Mouse (Mus musculus): ENCODE results near the gene Tspan15. TPM values are rescaled to one million over a fixed set of nuclear protein-coding genes. Genes with fewer than 3 reads are reported as not detected.

Gene Tspan15
- 18.6 and 18.8 TPM in 2 replicates for polyA plus RNA-seq (2016; fragmentation: Nextera tagmentation; extraction: Ambion mirVana)

DNA sequence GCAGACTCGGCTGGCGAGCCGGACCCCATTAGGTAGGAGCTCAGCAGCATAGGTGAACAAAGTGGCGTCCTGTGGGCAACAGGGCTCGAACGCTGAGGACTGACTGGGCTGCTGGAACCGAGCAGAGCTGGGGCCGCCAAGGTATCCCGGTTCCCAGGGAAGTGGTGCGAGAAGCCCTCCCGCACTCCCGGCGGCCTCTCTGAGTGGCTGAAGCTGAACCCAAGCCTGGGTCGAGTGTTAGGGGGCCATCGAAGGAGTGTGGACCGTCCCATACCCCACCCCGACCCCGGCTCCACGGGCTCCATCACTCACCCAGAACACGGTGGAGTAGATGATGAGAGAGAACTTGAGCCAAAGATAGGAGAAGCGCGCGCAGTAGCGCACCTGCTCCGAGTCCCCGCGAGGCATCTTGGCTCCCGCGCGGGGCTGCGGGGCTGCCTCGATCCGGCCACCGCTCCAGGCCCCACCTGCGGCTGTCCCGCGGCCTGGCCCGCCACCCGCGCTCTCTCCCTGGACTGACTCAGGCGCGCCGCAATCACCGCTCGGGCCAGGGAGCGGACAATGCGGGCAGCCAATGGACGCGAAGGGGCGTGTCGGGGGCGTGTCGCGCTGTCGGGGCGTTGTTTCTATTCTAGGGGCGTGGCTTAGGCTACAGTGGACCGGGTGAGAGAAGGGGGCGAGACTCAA lies at the start of gene Tspan15:
TSS of gene Tspan15 (minus strand) at position 544 of the 687 bp plus-strand sequence.
- Histone ChIP-seq H3K4me1 (replicated peaks) (peaks cover 23% of the 10 kb centered on the region), H3K9me3 (no peaks in the 10 kb centered on the region), H3K27me3 (ENCODE audit: insufficient read depth, poor library complexity, severe bottlenecking) (peaks cover 33% of the 10 kb centered on the region), H3K36me3 (no peaks in the 10 kb centered on the region), H3K27ac (peak within 1 kb of the TSS; percentile 87), H3K4me3 (peak within 1 kb of the TSS; percentile 74)
- under 1% methylated on average over 59 of the region's 59 CpGs for WGBS
- peak; percentile 97 for DNase-seq (ENCODE audit: low spot score)

DNA sequence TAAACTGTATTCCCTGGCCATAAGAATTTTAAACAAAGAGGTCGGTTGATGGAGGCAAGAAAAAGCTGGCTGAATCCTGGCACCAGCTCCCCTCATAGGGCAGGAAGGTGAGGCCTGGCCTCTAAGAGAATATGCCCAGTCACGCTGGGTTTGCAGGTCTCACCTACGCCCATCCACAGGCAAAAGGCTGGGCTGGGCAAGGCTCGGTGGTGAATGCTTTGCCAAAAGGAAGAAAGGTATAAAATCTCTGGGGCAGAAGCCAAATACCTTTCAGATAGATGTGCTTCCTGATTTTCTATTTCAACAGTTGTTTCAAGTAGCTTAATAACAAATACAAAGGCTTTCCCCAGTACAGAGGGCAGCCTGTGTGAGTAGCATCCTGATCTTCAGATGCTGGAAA lies 48.6 kb upstream of the Tspan15 start:
- no peaks in the 10 kb centered on the region for H3K27me3 ChIP-seq (ENCODE audit: insufficient read depth, poor library complexity, severe bottlenecking)
- H3K4me1 ChIP-seq (replicated peaks) = 0 out of 2 replicates have a peak, but pooled peaks cover 4% of the 10 kb centered on the region
- no peaks in the 10 kb centered on the region for H3K9me3 ChIP-seq
- H3K27ac ChIP-seq = no peak overlapping the region
- H3K4me3 ChIP-seq = no peak overlapping the region
- 87% methylated on average over 4 of the region's 4 CpGs for WGBS
- peaks cover 38% of the 10 kb centered on the region for H3K36me3 ChIP-seq
- no peak for DNase-seq (ENCODE audit: low spot score)

DNA sequence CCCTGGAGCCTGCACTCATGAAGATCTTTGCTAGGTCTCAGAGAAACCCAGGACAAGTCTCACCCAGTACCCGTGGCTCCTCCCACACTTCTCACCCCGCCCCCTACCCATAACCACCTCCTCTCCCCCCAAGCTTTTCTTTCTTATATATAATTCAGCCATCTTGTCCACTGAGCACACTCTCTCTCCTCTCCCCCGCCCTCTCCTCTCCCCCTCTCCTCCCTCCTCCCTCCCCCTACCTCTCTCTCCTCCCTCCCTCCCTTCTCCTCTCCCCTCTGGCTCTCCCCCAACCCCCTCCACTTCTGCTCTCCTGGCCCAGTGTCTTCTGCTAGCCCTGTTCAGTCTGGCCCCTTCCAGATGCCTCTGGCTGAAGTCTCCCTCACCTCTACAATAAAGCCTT lies 48.0 kb upstream of the Tspan15 start:
- Histone ChIP-seq H3K36me3 (peaks cover 38% of the 10 kb centered on the region), H3K4me3 (no peak overlapping the region), H3K9me3 (no peaks in the 10 kb centered on the region), H3K4me1 (replicated peaks) (0 out of 2 replicates have a peak, but pooled peaks cover 4% of the 10 kb centered on the region), H3K27ac (no peak overlapping the region), H3K27me3 (ENCODE audit: insufficient read depth, poor library complexity, severe bottlenecking) (no peaks in the 10 kb centered on the region)
- DNase-seq (ENCODE audit: low spot score) = no peak
- WGBS = 71% methylated on average over 3 of the region's 3 CpGs

DNA sequence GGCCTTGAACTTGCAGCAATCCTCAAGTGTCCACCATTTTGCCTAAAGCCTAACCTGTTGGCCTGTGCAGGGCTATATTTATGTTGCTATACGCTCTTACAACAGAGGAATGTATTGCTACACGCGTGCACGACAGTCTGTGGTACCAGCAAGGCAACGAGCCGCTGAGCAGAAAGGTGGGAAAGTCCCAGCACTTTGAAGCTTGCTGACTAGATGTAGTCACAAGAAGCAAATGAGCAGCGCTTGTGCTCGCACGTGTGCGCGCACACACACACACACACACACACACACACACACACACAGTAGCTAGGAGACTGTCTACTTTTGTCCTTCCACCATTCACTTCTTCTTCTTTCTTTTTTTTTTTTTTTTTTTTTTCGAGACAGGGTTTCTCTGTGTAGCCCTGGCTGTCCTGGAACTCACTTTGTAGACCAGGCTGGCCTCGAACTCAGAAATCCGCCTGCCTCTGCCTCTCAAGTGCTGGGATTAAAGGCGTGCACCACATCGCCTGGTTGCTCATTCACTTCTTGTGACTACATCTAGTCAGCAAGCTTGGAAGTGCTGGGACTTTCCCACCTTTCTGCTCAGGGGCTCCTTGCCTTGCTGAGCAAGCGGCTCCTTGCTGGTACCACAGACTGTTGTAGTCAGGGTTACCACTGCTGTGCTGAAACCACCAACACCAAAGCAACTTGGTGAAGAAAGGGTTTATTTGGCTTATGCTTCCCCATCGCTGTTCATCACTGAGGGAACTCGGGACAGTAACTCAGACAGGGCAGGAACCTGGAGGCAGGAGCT lies 46.6 kb upstream of the Tspan15 start:
- no peak for DNase-seq (ENCODE audit: low spot score)
- WGBS = 94% methylated on average over 18 of the region's 19 CpGs
- peaks cover 37% of the 10 kb centered on the region for H3K36me3 ChIP-seq

DNA sequence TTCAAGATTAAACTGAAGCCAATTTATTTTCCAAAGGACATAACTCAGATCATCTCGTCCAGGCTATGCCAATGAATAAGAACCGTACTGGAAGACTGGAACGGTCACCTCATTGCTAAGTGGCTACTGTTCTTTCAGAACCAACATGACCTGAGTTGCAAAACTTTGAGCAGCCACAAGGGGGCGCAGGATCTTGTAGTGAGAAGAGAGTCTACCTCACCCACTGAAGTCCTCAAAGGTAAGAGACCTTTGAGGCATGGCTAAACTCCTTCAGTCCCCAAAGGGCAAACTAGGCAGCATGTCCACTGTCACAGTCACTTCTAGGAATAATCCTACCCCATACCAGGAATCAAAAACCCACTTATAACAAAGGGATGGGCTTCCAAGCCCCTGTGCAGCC lies 44.2 kb upstream of the Tspan15 start:
- no peak overlapping the region for H3K27ac ChIP-seq
- WGBS = 46% methylated on average over 4 of the region's 4 CpGs

More for the DNA sequence above, 46.6 kb upstream of the Tspan15 start:
- Histone ChIP-seq H3K4me3 (no peak overlapping the region), H3K27ac (no peak overlapping the region), H3K27me3 (ENCODE audit: insufficient read depth, poor library complexity, severe bottlenecking) (no peaks in the 10 kb centered on the region), H3K9me3 (no peaks in the 10 kb centered on the region), H3K4me1 (replicated peaks) (no peaks in the 10 kb centered on the region)

DNA sequence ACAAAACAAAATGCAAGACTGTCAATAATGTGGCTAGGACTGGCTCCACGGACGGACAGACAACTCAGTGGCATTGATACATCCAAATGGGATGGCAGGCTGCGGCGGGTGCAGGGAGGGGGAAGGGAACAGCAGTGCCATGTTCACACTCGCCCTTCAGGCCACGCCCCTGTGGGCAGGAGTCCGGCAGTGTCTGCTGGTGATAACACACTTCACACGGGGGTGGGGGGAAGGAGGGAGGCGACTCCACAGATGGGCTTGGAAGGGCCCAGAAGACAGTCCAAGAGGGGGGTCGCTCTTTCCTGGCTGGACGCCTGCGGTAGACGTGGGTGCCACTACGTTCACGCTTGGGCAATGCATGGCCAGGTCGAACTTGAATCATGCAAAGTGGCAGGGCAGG lies 38.2 kb upstream of the Tspan15 start:
- no peaks in the 10 kb centered on the region for H3K9me3 ChIP-seq
- H3K4me1 ChIP-seq (replicated peaks) = no peaks in the 10 kb centered on the region
- H3K27me3 ChIP-seq (ENCODE audit: insufficient read depth, poor library complexity, severe bottlenecking) = no peaks in the 10 kb centered on the region
- H3K36me3 ChIP-seq = peaks cover 33% of the 10 kb centered on the region
- 82% methylated on average over 16 of the region's 16 CpGs for WGBS
- DNase-seq (ENCODE audit: low spot score) = no peak
- H3K27ac ChIP-seq = no peak overlapping the region
- H3K4me3 ChIP-seq = no peak overlapping the region

More for the DNA sequence above, 44.2 kb upstream of the Tspan15 start:
- H3K36me3 ChIP-seq = peaks cover 33% of the 10 kb centered on the region
- H3K9me3 ChIP-seq = no peaks in the 10 kb centered on the region
- no peaks in the 10 kb centered on the region for H3K27me3 ChIP-seq (ENCODE audit: insufficient read depth, poor library complexity, severe bottlenecking)
- DNase-seq (ENCODE audit: low spot score) = peak; percentile 78
- no peak overlapping the region for H3K4me3 ChIP-seq
- no peaks in the 10 kb centered on the region for H3K4me1 ChIP-seq (replicated peaks)

DNA sequence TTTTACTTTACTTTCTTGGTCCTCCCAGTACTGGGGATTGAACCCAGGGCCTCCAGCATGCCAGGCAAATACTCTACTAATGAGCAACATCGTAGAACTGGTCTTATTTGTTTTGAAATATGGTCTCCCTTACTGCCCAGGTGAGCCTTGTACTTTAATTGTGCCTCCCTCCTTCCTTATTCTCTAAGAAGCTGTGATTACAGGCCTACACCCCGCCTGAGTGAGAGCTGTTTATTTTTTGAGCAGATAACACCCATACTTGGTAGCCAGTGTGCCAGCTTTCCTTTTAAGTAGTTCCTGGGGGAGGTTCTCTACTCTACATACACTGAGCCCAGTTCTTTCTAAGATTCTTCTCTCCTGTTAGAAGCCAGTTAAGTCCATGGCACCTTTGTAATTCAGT lies 33.2 kb upstream of the Tspan15 start:
- no peak for DNase-seq (ENCODE audit: low spot score)
- peaks cover 4% of the 10 kb centered on the region for H3K36me3 ChIP-seq
- no peaks in the 10 kb centered on the region for H3K9me3 ChIP-seq
- H3K27me3 ChIP-seq (ENCODE audit: insufficient read depth, poor library complexity, severe bottlenecking) = no peaks in the 10 kb centered on the region
- no peak overlapping the region for H3K27ac ChIP-seq
- 76% methylated on average over 2 of the region's 2 CpGs for WGBS
- H3K4me3 ChIP-seq = no peak overlapping the region
- peaks cover 13% of the 10 kb centered on the region; the same call in 1 of the 2 replicates for H3K4me1 ChIP-seq (replicated peaks)

DNA sequence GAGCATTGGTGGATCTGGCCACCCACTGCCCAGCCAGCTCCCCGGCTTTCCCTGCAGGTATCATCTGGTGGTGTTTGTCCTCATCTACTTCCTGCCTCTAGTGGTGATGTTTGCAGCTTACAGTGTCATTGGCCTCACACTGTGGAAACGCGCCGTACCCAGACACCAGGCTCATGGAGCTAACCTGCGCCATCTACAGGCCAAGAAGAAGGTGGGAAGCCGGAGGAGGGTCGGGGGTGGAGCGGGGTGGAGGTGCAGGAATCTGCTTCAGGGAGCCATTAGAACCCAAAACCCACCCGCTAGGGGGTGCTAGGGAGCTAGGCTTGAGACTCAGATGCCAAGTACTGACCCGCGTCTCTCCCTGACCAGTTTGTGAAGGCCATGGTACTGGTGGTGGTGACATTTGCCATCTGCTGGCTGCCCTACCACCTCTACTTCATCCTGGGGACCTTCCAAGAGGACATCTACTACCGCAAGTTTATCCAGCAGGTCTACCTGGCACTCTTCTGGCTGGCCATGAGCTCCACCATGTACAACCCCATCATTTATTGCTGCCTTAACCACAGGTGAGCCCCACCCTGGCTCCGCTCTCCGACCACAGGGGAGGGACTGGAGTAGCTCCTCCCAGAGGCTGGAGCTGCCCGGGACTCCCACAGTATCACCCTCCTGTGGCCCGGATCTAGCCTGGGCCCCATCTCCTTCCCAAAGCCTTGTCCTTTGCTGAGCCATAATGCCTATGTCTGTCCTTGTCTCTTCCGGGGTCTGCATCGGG lies 30.2 kb upstream of the Tspan15 start:
- Histone ChIP-seq H3K9me3 (no peaks in the 10 kb centered on the region), H3K4me3 (no peak overlapping the region), H3K36me3 (no peaks in the 10 kb centered on the region), H3K27ac (no peak overlapping the region), H3K4me1 (replicated peaks) (peaks cover 13% of the 10 kb centered on the region; the same call in 1 of the 2 replicates), H3K27me3 (ENCODE audit: insufficient read depth, poor library complexity, severe bottlenecking) (no peaks in the 10 kb centered on the region)
- DNase-seq (ENCODE audit: low spot score) = peak; percentile 90
- WGBS = 21% methylated on average over 18 of the region's 18 CpGs

DNA sequence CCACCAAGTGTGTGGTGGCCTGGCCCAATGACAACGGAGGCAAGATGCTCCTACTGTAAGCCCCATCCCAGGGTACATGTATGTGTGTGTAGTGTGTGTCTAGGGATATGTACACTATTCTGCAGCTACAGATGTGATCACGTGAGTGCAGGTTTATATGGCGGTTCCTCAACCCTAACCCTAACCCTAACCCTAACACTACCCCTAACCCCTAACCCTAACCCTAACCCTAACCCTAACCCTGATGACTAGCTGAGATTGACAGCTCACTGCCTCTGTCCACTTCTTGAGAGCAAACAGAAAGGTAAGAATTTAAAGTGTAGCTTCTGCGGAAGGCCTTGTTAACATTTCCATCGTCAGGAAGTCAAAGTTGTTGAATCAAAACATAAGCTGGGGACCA lies 27.2 kb upstream of the Tspan15 start:
- no peak overlapping the region for H3K4me3 ChIP-seq
- no peaks in the 10 kb centered on the region for H3K27me3 ChIP-seq (ENCODE audit: insufficient read depth, poor library complexity, severe bottlenecking)
- 88% methylated on average over 5 of the region's 5 CpGs for WGBS
- no peak overlapping the region for H3K27ac ChIP-seq
- no peaks in the 10 kb centered on the region for H3K36me3 ChIP-seq
- peaks cover 13% of the 10 kb centered on the region; the same call in 1 of the 2 replicates for H3K4me1 ChIP-seq (replicated peaks)
- DNase-seq (ENCODE audit: low spot score) = no peak
- H3K9me3 ChIP-seq = no peaks in the 10 kb centered on the region

DNA sequence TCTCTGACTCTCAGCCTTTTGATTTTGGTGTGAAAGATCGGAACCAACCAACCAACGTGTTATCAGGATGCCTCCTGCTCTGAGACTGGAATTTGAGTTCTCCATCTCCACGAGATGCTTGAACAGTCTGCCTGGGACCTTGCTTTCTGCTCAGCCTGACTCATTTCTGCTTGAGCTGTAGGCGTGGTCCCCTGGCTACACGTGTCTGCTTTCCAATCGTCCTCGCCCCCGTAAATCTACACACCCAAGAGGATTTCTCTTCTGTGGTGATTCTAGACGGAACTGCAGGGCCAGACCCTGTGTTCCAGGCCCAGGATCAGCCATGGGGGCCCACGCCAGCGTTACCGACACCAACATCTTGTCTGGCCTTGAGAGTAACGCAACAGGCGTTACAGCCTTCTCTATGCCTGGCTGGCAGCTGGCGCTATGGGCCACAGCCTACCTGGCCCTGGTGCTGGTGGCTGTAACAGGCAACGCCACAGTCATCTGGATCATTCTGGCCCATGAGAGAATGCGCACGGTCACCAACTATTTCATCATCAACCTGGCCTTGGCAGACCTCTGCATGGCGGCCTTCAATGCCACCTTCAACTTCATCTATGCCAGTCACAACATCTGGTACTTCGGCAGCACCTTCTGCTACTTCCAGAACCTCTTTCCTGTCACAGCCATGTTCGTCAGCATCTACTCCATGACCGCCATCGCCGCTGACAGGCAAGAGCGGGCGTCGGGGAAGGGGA lies 21.6 kb upstream of the Tspan15 start:
- DNase-seq (ENCODE audit: low spot score) = no peak
- Histone ChIP-seq H3K27ac (no peak overlapping the region; the same call in 1 of the 2 replicates), H3K4me1 (replicated peaks) (no peaks in the 10 kb centered on the region; the same call in 1 of the 2 replicates), H3K4me3 (no peak overlapping the region), H3K9me3 (no peaks in the 10 kb centered on the region), H3K36me3 (no peaks in the 10 kb centered on the region), H3K27me3 (ENCODE audit: insufficient read depth, poor library complexity, severe bottlenecking) (peaks cover 9% of the 10 kb centered on the region)
- 90% methylated on average over 27 of the region's 27 CpGs for WGBS

DNA sequence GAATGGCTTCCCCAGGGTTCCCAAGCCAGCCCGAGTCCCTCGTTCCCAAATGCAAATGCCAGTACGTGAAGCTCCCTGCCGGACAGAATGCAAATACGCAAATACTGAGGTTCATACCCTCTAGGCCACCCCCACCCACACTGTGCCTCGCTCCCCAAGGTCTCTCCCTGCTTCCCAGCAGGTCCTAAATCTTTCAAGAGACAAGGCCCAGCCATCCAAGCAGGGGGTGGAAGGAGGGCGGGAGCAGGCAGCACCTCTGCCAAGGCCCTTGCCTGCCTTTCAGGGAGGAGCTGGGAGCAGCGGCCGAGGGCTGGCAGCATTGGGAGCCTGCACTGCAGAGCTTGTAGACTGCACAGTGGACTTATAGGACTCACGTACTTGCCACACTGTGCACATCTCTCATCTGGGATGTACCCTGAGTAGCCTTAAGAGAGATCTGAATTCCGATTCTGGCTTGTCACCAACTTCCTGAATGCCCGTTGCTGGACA lies 21.0 kb upstream of the Tspan15 start, which contains the start of gene Tacr2:
TSS of gene Tacr2 (plus strand) at position 439 of the 489 bp plus-strand sequence.
- H3K9me3 ChIP-seq = no peaks in the 10 kb centered on the region
- H3K36me3 ChIP-seq = no peaks in the 10 kb centered on the region
- H3K27ac ChIP-seq = no peak within 1 kb of the TSS; the same call in 1 of the 2 replicates
- peaks cover 2% of the 10 kb centered on the region; the same call in 1 of the 2 replicates for H3K4me1 ChIP-seq (replicated peaks)
- H3K4me3 ChIP-seq = no peak within 1 kb of the TSS
- 47% methylated on average over 12 of the region's 12 CpGs for WGBS
- H3K27me3 ChIP-seq (ENCODE audit: insufficient read depth, poor library complexity, severe bottlenecking) = peaks cover 9% of the 10 kb centered on the region
- DNase-seq (ENCODE audit: low spot score) = no peak

DNA sequence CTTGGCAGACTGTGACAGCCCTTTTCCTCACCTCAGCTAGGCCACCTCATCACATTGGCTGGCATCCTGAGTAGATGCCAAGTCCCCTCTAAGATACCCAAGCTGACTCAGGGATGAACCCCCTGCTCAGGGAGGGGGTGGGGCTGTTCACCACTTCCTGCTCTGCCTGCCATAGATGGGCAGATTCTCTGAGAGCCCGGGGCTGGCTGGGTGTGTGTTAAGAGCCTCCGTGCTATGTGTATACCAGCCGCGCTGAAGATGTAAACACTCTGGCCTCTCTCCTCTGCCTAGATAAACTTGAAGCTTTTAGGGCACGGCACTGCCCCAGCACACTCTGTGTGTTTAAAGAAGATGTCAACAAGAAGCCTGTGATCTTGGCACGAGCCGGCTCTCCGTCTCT lies 16.8 kb upstream of the Tspan15 start:
- Histone ChIP-seq H3K9me3 (no peaks in the 10 kb centered on the region), H3K27ac (no peak overlapping the region), H3K4me3 (no peak overlapping the region), H3K36me3 (no peaks in the 10 kb centered on the region), H3K27me3 (ENCODE audit: insufficient read depth, poor library complexity, severe bottlenecking) (peaks cover 5% of the 10 kb centered on the region), H3K4me1 (replicated peaks) (peaks cover 2% of the 10 kb centered on the region; the same call in 1 of the 2 replicates)
- 73% methylated on average over 8 of the region's 8 CpGs for WGBS
- DNase-seq (ENCODE audit: low spot score) = no peak
